Mouse (Mus musculus): ENCODE measurements at regions not wholly inside any gene's neighbourhood (a gene's known extent, or its start where the extent isn't known, plus 50 kb on each side); places are given as distances from the start of the nearest gene placed in this dataset.

DNA sequence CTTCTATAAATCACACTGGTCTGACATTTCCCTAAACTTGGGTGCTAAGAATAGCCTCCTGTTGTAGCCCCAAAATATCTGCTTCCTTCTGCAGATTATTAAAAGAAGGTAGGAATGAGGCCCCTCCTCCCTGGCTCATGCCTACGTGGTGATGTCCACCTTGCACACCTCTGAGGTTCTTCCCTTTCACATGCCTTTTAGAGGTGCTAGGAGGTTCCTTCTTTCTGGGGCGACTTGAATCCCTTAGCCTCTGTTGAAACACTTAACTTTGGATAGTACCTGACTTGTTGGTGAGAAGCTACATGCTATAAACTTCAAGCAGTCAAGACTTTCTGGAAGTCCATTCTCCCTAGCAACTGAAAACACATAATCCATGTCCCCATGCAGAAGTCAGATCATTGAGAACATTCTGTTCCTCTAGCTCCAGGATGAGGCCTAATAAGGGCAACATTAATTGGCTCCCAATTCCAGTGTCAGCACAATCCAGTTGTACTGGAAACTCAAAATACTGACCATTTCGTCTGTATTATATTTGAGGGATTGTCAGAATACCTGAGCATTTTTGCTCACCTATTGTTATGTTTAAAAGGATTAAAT lies 313.5 kb downstream of the Epha4 start:
- Histone ChIP-seq H3K36me3 (ENCODE audit: control insufficient read depth, insufficient read depth) (no peaks in the 10 kb centered on the region), H3K79me3 (ENCODE audit: low read depth) (no peaks in the 10 kb centered on the region), H3K4me3 (ENCODE audit: insufficient read depth, poor library complexity, severe bottlenecking) (no peak overlapping the region), H3K79me2 (ENCODE audit: control insufficient read depth, insufficient read depth) (no peaks in the 10 kb centered on the region), H3K27me3 (ENCODE audit: control insufficient read depth, insufficient read depth, insufficient read length) (no peaks in the 10 kb centered on the region), H3ac (ENCODE audit: control insufficient read depth, insufficient read length, low read depth) (no peak overlapping the region)
- TF ChIP-seq USF1 (IDR thresholded peaks at IDR 0.05; ENCODE audit: low read depth) (no peak), MYOD1 (IDR thresholded peaks at IDR 0.05; ENCODE audit: control insufficient read depth, insufficient read length, low read depth) (no peak)

DNA sequence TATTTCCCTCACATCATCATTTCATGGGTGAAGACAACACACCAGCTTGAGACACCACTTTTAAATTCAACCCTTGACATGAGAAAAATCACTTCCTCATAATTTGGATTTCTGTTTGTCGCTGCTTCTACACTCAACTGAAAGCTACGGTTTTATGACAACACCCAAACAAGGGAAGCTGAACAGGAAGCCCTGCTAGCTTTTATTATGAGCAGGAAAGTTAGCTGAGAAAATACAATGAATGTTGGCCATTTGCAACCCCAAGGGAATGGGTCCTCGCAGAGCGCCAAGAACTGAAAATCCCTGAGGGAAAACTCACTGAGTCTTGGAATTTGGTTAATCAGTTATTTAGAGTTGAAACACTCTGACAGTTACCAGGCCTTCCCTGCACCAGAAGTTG lies 311.9 kb downstream of the Epha4 start:
- Histone ChIP-seq H3K79me2 (ENCODE audit: control insufficient read depth, insufficient read depth) (no peaks in the 10 kb centered on the region), H3K4me3 (ENCODE audit: insufficient read depth, poor library complexity, severe bottlenecking) (no peak overlapping the region), H3K27me3 (ENCODE audit: control insufficient read depth, insufficient read depth, insufficient read length) (no peaks in the 10 kb centered on the region), H3K36me3 (ENCODE audit: control insufficient read depth, insufficient read depth) (no peaks in the 10 kb centered on the region), H3ac (ENCODE audit: control insufficient read depth, insufficient read length, low read depth) (no peak overlapping the region), H3K79me3 (ENCODE audit: low read depth) (no peaks in the 10 kb centered on the region)
- no peak for TF ChIP-seq MAX (IDR thresholded peaks at IDR 0.05)
- no peak for TF ChIP-seq MYOD1 (IDR thresholded peaks at IDR 0.05; ENCODE audit: control insufficient read depth, insufficient read length, low read depth)
- no peak for TF ChIP-seq USF1 (IDR thresholded peaks at IDR 0.05; ENCODE audit: low read depth)
- TF ChIP-seq CEBPB (IDR thresholded peaks at IDR 0.05; ENCODE audit: low read depth): no peak
- TF ChIP-seq FOSL1 (IDR thresholded peaks at IDR 0.05; ENCODE audit: insufficient read depth, low read length, poor library complexity, severe bottlenecking): no peak
- TF ChIP-seq CTCF (IDR thresholded peaks at IDR 0.05; ENCODE audit: control insufficient read depth, insufficient read depth, insufficient read length): no peak
- no peak for TF ChIP-seq MYOG (IDR thresholded peaks at IDR 0.05; ENCODE audit: control insufficient read depth, extremely low read depth, insufficient read length)

- no peak overlapping the region for H3ac ChIP-seq (ENCODE audit: control insufficient read depth, insufficient read length, low read depth)
- no peak for TF ChIP-seq MYOD1 (IDR thresholded peaks at IDR 0.05; ENCODE audit: control insufficient read depth, insufficient read length, low read depth)
- TF ChIP-seq MAX (IDR thresholded peaks at IDR 0.05): no peak
- TF ChIP-seq USF1 (IDR thresholded peaks at IDR 0.05; ENCODE audit: low read depth): no peak
- TF ChIP-seq CEBPB (IDR thresholded peaks at IDR 0.05; ENCODE audit: low read depth): no peak
- no peak for TF ChIP-seq CTCF (IDR thresholded peaks at IDR 0.05; ENCODE audit: control insufficient read depth, insufficient read depth, insufficient read length)
- TF ChIP-seq MYOG (IDR thresholded peaks at IDR 0.05; ENCODE audit: control insufficient read depth, extremely low read depth, insufficient read length): no peak
- no peak for TF ChIP-seq FOSL1 (IDR thresholded peaks at IDR 0.05; ENCODE audit: insufficient read depth, low read length, poor library complexity, severe bottlenecking)
- no peaks in the 10 kb centered on the region for H3K79me3 ChIP-seq (ENCODE audit: low read depth)
- H3K27me3 ChIP-seq (ENCODE audit: control insufficient read depth, insufficient read depth, insufficient read length): no peaks in the 10 kb centered on the region
- no peaks in the 10 kb centered on the region for H3K79me2 ChIP-seq (ENCODE audit: control insufficient read depth, insufficient read depth)
- H3K4me3 ChIP-seq (ENCODE audit: insufficient read depth, poor library complexity, severe bottlenecking): no peak overlapping the region
- no peaks in the 10 kb centered on the region for H3K36me3 ChIP-seq (ENCODE audit: control insufficient read depth, insufficient read depth)
These were observed 308.4 kb downstream of the Epha4 start for GRCm38 (mm10) chr1:77206535-77206934.

DNA sequence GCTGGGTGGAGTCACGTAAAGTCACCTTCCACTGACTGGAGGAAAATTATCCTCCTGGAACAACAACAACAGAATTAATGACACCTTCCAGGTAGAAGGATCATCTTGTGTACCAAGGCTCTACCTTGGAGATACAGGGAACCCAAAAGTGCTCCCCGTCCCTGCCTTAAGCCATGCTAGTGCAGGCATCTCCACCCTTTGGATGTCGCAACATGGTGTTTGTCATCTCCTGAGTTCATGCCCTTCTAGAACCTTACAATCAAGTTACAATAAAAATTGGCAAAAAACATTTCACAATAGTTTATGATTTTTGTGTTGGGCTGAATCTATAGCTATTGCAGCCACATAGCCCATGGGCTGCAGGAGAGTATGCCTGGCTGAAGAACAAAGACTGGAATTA lies 305.5 kb downstream of the Epha4 start:
- no peak overlapping the region for H3ac ChIP-seq (ENCODE audit: control insufficient read depth, insufficient read length, low read depth)
- H3K79me3 ChIP-seq (ENCODE audit: low read depth): no peaks in the 10 kb centered on the region
- TF ChIP-seq USF1 (IDR thresholded peaks at IDR 0.05; ENCODE audit: low read depth): no peak
- TF ChIP-seq CTCF (IDR thresholded peaks at IDR 0.05; ENCODE audit: control insufficient read depth, insufficient read depth, insufficient read length): no peak
- TF ChIP-seq MAX (IDR thresholded peaks at IDR 0.05): no peak
- no peak for TF ChIP-seq MYOG (IDR thresholded peaks at IDR 0.05; ENCODE audit: control insufficient read depth, extremely low read depth, insufficient read length)
- no peak for TF ChIP-seq CEBPB (IDR thresholded peaks at IDR 0.05; ENCODE audit: low read depth)
- TF ChIP-seq MYOD1 (IDR thresholded peaks at IDR 0.05; ENCODE audit: control insufficient read depth, insufficient read length, low read depth): no peak
- no peak for TF ChIP-seq FOSL1 (IDR thresholded peaks at IDR 0.05; ENCODE audit: insufficient read depth, low read length, poor library complexity, severe bottlenecking)
- no peak overlapping the region for H3K4me3 ChIP-seq (ENCODE audit: insufficient read depth, poor library complexity, severe bottlenecking)
- no peaks in the 10 kb centered on the region for H3K27me3 ChIP-seq (ENCODE audit: control insufficient read depth, insufficient read depth, insufficient read length)
- no peaks in the 10 kb centered on the region for H3K36me3 ChIP-seq (ENCODE audit: control insufficient read depth, insufficient read depth)
- H3K79me2 ChIP-seq (ENCODE audit: control insufficient read depth, insufficient read depth): no peaks in the 10 kb centered on the region

DNA sequence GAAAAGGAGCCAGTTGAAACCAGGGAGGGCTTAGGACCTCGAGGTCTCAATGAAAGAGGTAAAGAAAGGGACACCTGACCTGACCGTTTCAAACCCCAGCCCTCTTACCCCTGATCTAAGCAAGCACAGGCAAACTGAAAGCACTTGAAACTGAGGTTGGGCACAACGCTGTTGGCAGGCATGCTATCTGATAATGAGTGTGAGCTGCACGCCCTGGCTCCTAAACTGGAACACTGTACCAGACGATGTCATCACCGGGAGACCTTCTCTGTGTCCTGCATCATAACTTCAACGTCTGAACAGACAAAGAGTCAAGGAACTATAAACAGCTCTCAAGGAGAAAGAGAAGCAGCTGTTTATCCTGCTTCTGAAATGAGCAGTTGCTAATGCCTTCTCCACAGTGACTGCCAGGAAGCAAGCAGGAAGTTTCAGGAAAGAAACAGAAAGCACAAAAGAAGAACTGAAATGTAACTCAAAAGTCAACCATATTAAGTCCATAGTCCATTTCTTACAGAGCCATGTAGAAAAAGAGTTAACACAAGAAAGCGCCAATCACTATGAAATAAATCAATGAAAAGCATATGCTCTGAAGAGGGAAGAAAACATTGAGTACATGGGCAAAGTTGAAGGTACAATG lies 301.3 kb downstream of the Epha4 start:
- no peak overlapping the region for H3K4me3 ChIP-seq (ENCODE audit: insufficient read depth, poor library complexity, severe bottlenecking)
- no peaks in the 10 kb centered on the region for H3K36me3 ChIP-seq (ENCODE audit: control insufficient read depth, insufficient read depth)
- TF ChIP-seq CTCF (IDR thresholded peaks at IDR 0.05; ENCODE audit: control insufficient read depth, insufficient read depth, insufficient read length): no peak
- no peak for TF ChIP-seq FOSL1 (IDR thresholded peaks at IDR 0.05; ENCODE audit: insufficient read depth, low read length, poor library complexity, severe bottlenecking)
- no peak for TF ChIP-seq MYOG (IDR thresholded peaks at IDR 0.05; ENCODE audit: control insufficient read depth, extremely low read depth, insufficient read length)
- TF ChIP-seq USF1 (IDR thresholded peaks at IDR 0.05; ENCODE audit: low read depth): no peak
- no peak for TF ChIP-seq MAX (IDR thresholded peaks at IDR 0.05)
- no peak for TF ChIP-seq CEBPB (IDR thresholded peaks at IDR 0.05; ENCODE audit: low read depth)
- TF ChIP-seq MYOD1 (IDR thresholded peaks at IDR 0.05; ENCODE audit: control insufficient read depth, insufficient read length, low read depth): no peak
- H3K79me3 ChIP-seq (ENCODE audit: low read depth): no peaks in the 10 kb centered on the region
- H3K79me2 ChIP-seq (ENCODE audit: control insufficient read depth, insufficient read depth): no peaks in the 10 kb centered on the region
- H3K27me3 ChIP-seq (ENCODE audit: control insufficient read depth, insufficient read depth, insufficient read length): no peaks in the 10 kb centered on the region
- no peak overlapping the region for H3ac ChIP-seq (ENCODE audit: control insufficient read depth, insufficient read length, low read depth)

All from C2C12 (cell line).